Mouse (Mus musculus): Measurements from ENCODE around the gene Btg3. TPM values are rescaled to one million over a fixed set of nuclear protein-coding genes. Genes with fewer than 3 reads are reported as not detected.

Btg3 gene
- total RNA-seq, 2 experiments from 2014 or later = 10.0 to 11.0 TPM

DNA sequence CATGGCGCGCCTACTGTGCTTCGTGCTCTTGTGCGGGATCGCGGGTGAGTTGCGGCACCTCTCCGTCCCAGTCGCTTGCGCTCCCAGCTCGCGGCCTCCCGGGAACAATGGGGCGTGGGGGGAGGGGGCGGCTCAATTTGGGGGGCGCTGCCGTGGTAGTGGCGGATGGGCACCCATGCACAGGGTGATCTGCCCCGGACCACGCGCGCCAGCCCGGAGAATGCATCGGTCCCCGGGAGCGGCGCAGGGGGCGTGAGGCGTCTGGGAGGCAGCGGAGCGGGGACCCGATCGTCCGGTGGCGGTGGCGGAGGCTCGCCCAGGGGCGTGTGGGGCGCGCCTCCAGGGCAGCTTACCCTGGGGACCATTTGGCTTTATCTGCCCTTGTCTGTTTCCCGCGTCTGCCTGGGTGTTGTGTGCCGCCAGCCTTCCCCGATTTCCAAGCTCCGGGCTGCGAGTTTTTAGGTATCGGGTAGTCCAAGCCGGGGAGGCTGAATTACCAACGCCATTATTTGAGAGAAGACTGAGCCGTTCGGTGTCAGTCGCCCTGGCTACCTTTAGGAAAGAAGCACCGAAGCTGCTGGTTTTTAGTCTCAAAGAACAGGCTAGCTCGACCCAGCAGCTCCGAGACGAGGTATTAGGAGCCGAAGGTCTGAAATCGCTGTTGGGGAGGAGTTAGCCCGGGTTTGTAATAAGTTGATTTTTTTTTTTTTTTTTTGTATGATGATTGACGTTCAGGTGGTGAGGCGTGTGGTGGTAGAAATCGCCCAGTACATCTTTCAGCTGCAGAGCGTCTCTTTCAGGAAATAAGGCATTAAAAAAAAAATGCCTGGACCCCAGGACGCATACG lies 74.9 kb downstream of the Btg3 start:
- DNase-seq (ENCODE audit: low spot score in 2 of 2) = peak; percentile 17 to 18

DNA sequence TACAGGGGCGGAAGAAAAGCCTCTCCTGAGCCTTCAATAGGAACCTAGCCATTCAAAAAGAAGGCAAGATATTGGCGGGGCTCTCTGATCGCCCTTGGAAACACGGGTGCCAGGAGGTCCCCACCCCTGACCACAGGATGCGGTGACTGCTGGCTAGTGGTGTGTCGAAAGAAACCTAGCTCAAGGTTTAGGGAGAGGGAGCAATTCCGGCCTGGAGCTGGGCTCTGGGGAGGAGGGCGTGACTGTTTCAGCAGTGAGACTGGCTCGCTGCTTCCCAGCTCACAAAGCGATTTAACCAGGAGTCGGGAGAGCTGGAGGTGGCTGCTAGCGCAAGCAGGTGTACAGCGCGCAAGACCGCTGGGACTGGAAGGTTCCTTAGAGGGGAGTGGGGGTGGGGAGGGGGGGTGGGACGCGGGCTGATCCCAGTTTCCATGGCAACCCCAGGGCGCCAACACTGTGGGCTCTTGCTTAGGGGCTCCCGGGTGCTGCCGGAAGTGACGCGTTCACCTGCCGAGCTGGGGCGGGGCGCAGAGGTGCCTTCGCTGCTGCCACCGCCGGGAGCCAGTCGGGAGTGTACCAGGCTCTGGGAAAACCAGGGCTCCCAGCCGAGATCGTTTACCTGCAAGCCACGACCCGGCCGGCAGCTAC lies 75.7 kb downstream of the Btg3 start, which contains the start of gene Cxadr:
Gene Cxadr, plus strand, starts transcription at position 307 of the 648 bp plus-strand sequence.
- no peak for DNase-seq (ENCODE audit: low spot score in 2 of 2)

DNA sequence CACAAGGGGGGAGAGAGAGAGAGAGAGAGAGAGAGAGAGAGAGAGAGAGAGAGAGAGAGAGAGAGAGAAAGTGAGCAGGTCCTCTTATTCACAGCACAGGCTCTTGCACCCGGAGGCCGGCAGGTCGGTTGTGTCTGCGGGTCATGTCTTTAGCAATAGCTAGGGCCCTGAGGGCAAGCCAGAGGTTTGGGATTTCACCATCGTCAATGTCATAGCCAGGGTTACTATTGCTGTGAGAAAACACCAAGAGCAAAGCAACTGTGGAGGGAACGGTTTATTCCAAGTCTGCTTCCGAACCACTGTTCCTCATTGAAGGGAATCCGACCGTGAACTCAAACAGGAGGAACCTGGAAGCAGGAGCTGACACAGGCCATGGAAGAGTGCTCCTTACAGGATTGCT lies 80.9 kb downstream of the Btg3 start:
- DNase-seq (ENCODE audit: low spot score in 2 of 2) = no peak

GRCm38 (mm10) chr16:78295601-78296000 lies 81.4 kb downstream of the Btg3 start:
- no peak for DNase-seq (ENCODE audit: low spot score in 2 of 2)

DNA sequence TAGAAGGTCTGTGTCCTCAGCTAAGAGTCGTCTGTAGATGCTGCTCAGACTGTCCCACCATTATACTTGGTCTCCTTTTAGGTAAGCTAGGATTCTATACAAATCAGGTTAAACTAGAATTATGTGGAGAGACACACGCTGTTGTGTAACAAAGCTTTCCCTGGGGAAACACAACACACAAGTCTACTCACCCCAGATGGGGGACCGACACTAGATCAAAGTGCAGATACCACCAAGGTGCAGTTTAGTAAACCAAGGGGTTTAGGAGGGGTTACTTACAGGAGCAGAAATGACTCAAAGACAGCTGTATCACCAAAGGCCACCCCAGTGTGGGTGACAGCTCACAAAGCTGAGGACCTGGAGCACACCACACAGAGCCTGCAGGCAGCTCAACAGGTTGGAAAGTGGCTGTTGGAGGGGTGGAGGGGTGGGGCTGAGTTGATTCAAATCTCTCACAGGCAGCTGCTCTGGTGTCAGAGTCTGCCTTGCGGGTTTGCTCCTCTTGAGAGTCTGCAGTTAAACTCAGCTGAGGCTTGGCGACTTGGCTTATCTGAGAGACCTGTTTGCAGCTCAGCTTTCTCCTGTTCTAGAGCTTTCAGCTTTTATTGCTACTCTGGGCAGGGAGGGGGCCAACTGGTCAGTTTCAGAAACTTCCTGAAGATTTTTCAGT lies 82.3 kb downstream of the Btg3 start:
- no peak for DNase-seq (ENCODE audit: low spot score in 2 of 2)

GRCm38 (mm10) chr16:78294051-78294450 lies 82.9 kb downstream of the Btg3 start:
- no peak for DNase-seq (ENCODE audit: low spot score in 2 of 2)

GRCm38 (mm10) chr16:78283231-78283630 lies 93.8 kb downstream of the Btg3 start:
- DNase-seq (ENCODE audit: low spot score in 2 of 2) = no peak

Other genes with a start within 250 kb of the Btg3 start
- gene Cxadr, start 75.7 kb downstream of the Btg3 start, total RNA-seq (2021) = 1 to 10 TPM; 1.8 to 2.4 TPM
- 1 to 10 TPM; 8.9 to 9.5 TPM for gene D16Ertd472e, start 199.5 kb upstream of the Btg3 start, total RNA-seq (2021)

All from gastrocnemius, postnatal 4 days (tissue).